Mouse (Mus musculus): ENCODE data around the gene Vip.
A peak's percentile ranks its signal among the peaks of the same experiment; 100 is the strongest.

Gene Vip

GRCm38 (mm10) chr10:5639112-5639511 lies at the start of gene Vip:
TSS of gene Vip (plus strand) at chr10:5639218.
- DNase-seq = peak; percentile 7

DNA sequence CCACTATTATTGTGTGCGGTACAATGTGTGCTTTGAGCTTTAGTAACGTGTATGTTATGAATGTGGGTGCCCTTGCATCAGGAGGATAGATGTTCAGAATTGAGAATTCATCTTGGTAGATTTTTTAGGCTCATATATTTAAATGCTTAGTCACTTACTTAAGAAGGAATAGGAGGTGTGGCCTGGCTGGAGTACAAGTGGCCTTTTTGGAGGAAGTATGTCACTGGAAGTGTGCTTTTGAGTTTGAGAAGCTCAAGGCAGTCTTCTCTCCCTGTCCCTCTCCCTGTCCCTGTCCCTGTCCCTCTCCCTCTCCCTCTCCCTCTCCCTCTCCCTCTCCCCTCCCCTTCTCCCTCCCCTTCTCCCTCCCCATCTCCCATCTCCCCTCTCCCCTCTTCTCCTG lies 48.0 kb upstream of the Vip start:
- DNase-seq = no peak

- no peak for DNase-seq
Measured at GRCm38 (mm10) chr10:5591996-5592395, 47.0 kb upstream of the Vip start.

DNA sequence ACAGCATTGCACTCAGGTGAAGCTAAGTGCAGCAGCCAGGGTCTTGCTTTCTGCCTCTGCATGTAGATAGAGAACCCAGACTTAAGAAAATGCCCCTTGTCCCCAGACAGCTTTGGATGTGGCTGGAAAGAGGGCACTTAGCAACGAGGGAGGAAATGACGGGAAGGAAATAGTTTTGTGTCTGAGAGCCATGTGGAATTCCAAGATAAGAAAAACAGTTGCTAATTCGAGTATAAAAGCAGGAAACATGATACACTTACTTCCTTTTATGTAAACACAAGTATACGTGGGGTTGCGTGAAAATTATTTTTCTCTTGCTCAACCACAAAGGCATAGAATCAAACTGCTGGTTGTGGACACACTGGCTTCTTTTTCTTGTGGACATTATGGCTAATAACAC lies 45.6 kb upstream of the Vip start, which contains the start of gene Myct1:
Myct1 (plus strand) TSS at position 312 of the 400 bp plus-strand sequence.
- DNase-seq = no peak

GRCm38 (mm10) chr10:5594457-5594856 lies 44.6 kb upstream of the Vip start:
- no peak for DNase-seq

GRCm38 (mm10) chr10:5596559-5596958 lies 42.5 kb upstream of the Vip start:
- DNase-seq = no peak

GRCm38 (mm10) chr10:5600123-5600522 lies 38.9 kb upstream of the Vip start:
- peak; percentile 73 for DNase-seq

- DNase-seq = no peak
Measured at GRCm38 (mm10) chr10:5603512-5603911, 35.5 kb upstream of the Vip start.

GRCm38 (mm10) chr10:5604371-5604770 lies 34.6 kb upstream of the Vip start:
- DNase-seq = no peak

DNA sequence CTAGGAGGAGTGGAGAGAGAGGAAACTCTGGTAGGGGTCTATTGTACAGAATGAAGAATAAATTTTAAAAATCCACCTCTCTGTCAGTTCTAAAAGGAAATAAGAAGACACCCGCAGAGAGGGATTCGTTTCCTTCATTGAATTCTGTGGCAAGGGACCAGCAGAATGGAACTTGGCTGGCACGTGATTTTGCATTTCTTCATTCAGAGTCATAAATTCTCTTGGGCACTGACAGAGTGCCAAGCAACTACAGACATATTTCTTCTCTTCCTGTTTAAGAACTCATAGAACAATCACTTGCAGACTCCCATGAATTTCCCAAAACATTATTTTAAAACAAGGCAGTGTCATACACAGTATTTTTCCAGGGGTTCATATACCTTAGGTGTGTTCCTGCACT lies 30.1 kb upstream of the Vip start:
- DNase-seq = no peak

DNA sequence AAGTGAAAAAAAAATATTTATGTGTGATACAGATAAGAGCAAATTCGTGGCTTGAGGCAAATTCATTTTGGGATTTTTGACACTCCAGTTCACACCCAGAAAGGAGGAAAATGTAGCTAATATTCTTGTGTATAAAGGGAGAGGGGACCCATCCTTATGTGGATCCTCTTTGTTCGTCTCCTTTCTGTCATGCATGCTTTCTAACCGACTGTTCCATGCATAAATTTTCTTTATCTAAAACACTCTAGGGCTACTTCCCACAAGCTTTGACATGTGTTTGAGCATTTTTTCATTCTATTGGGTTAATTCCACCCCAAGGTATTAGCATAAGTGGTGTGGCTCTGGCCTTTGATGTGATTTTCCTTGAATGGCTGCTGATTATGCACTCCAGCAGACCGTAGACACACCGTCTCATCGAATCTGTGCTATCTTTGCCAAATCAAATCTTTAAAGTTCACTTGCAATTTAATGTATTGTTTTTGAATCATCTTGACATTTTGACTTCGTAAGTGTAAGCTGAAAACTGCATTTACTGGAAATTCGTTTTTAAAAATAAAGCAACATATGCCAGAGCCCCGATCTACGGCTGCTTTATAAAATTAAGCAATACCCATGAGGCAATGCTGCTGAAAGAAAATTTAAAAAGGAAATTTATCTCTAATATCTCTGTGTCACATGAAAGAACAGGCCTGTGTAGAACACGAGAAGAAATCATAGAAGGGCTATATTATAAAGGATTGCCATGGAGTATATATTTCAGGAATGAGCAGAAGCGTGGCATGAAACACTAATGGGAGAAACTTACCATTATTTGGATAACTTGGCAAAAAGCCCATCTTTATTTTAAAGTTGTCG lies 23.6 kb upstream of the Vip start:
- no peak for DNase-seq

DNA sequence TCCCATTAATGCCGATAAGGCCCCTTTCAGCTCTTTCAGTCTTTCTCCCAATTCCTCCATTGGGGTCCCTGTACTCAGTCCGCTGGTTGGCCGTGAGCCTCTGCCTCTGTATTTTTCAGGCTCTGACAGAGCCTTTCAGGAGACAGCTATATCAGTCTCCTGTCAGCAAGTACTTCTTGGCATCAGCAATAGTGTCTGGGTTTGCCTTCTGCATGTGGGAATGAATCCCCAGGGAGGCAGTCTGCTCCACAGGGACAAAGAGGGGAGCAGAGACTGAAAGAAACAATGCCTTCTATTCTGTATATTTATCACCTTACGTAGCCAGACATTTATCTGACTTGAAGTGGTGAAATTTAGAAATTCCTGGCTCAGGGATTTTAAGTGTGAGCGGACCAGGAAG lies 12.8 kb upstream of the Vip start:
- DNase-seq = no peak

DNA sequence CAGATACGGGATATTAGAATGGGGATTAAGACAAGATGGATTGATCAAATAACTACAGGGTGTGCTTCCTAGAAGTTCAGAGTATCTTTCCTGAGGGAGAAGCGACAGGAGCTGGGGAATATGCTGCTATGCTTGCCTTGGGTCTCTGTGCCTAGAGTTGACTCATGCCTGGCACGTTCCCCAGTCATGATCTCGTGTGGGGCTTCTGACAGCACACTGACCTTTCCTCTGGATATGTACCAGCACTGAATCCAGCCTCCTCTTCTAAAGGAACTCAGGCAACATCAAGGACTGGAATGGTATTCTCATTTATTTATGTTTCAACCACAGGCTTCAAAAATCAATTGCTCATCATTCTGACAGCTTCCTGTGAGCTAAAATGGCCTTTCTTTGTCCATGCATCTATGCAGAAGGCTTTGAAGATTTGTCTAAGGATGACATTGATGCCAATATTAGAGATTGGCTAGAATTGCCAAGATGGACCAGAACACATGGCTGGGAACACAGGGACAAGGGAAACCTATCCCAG lies 5.3 kb upstream of the Vip start:
- no peak for DNase-seq

- peak; percentile 42 for DNase-seq
Measured at GRCm38 (mm10) chr10:5634336-5634735, 4.7 kb upstream of the Vip start.

GRCm38 (mm10) chr10:5637322-5637721 lies 1.7 kb upstream of the Vip start:
- DNase-seq = no peak

GRCm38 (mm10) chr10:5681275-5681674 lies 42.3 kb downstream of the Vip start:
- DNase-seq = no peak

- DNase-seq = no peak
Measured at GRCm38 (mm10) chr10:5685608-5686007, 46.6 kb downstream of the Vip start.

DNA sequence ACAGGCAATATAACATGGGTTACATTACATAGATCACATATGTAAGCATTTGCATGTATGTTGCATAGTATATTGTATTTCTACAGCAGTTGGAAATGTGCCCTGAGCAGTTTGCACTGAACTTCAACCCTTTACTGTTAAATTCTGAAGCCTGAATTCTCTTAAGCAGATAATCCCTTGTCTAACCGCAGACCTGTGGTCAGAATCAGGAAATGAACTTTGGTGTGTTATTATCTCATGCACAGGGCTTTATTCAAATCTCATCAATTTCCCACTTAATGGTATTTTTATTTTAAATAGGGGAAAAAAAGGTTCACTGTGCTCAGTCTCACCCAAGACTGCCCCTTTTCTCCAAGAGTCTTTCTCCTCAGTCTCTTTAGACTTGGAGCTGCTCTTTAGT lies 55.3 kb downstream of the Vip start:
- DNase-seq = no peak
